Mouse (Mus musculus) MEL (cell line): ENCODE data around the gene Mymx. TPM values are rescaled to one million over a fixed set of nuclear protein-coding genes. Genes with fewer than 3 reads are reported as not detected.

ENCODE experiments used
- DNase-seq: peaks from one replicate; pipeline ENCODE4 v3.0.0; 2011; ENCODE audit warnings: low read depth, low spot score
- H3K27ac ChIP-seq: 2 replicates; pipeline ENCODE4 v1.5.1; 2012; ENCODE audit warnings: low read depth, mild to moderate bottlenecking, control low read depth, low read length, moderate library complexity; ENCODE audit not compliant: control insufficient read depth
- H3K27me3 ChIP-seq, 2 experiments: fragments of 150-350 bp in 1 of 2; sonication (generic) in 1 of 2; 2 replicates each; pipeline ENCODE4 v1.6.1; 2012; ENCODE audit warnings: low read length in 2 of 2, mild to moderate bottlenecking in 2 of 2, improper control_type of control experiment in 1 of 2, moderate library complexity in 1 of 2; ENCODE audit not compliant: insufficient read depth in 2 of 2, control insufficient read depth in 1 of 2
- H3K36me3 ChIP-seq, 2 experiments: 2 replicates each; pipeline ENCODE4 v1.6.1; 2012 to 2014; ENCODE audit warnings: low read length in 2 of 2, improper control_type of control experiment in 1 of 2, inconsistent platforms in 1 of 2, mild to moderate bottlenecking in 1 of 2; ENCODE audit not compliant: insufficient read depth in 2 of 2, control insufficient read depth in 1 of 2
- H3K4me1 ChIP-seq, 2 experiments: fragments of 150-350 bp in 1 of 2; sonication (generic) in 1 of 2; 2 replicates each; pipeline ENCODE4 v1.6.1; 2012; ENCODE audit warnings: low read length in 2 of 2, improper control_type of control experiment in 1 of 2, mild to moderate bottlenecking in 1 of 2; ENCODE audit not compliant: insufficient read depth in 2 of 2, control insufficient read depth in 1 of 2
- H3K4me3 ChIP-seq, 2 experiments: fragments of 150-350 bp in 1 of 2; sonication (generic) in 1 of 2; 2 replicates each; pipeline ENCODE4 v1.5.1; 2012; ENCODE audit warnings: low read depth in 2 of 2, low read length in 2 of 2, mild to moderate bottlenecking in 2 of 2, moderate library complexity in 2 of 2, control low read depth in 1 of 2, improper control_type of control experiment in 1 of 2; ENCODE audit not compliant: control insufficient read depth in 1 of 2, insufficient read depth in 1 of 2
- H3K79me2 ChIP-seq: 2 replicates; pipeline ENCODE4 v1.6.1; 2012; ENCODE audit warnings: mild to moderate bottlenecking, low read length, moderate library complexity; ENCODE audit not compliant: control insufficient read depth, poor library complexity, insufficient read depth
- H3K9ac ChIP-seq: 2 replicates; pipeline ENCODE4 v1.6.1; 2012; ENCODE audit warnings: low read depth, mild to moderate bottlenecking, control low read depth, low read length, moderate library complexity; ENCODE audit not compliant: control insufficient read depth, poor library complexity, severe bottlenecking
- H3K9me3 ChIP-seq: fragments of 150-350 bp; sonication (generic); replicated peaks from 2 replicates; pipeline ENCODE4 v1.6.1; 2012; ENCODE audit warnings: mild to moderate bottlenecking, low read length, improper control_type of control experiment, moderate library complexity; ENCODE audit not compliant: insufficient read depth
- BHLHE40 ChIP-seq: IDR thresholded peaks from 2 replicates; pipeline ENCODE4 v1.6.1; 2012; ENCODE audit warnings: low read depth, mild to moderate bottlenecking, inconsistent platforms, low read length, improper control_type of control experiment, borderline replicate concordance
- CHD2 ChIP-seq: IDR thresholded peaks from 2 replicates; pipeline ENCODE4 v1.6.1; 2011; ENCODE audit warnings: low read length, improper control_type of control experiment
- CTCF ChIP-seq, 3 experiments: IDR thresholded peaks in 2 of 3; conservative IDR thresholded peaks in 1 of 3; 2 replicates each; pipeline ENCODE4 v1.5.1; 2011 to 2012; ENCODE audit warnings: low read length in 3 of 3, low read depth in 2 of 3, mild to moderate bottlenecking in 2 of 3, improper control_type of control experiment in 1 of 3, inconsistent platforms in 1 of 3, mixed read lengths in 1 of 3, moderate library complexity in 1 of 3; ENCODE audit not compliant: control insufficient read depth in 1 of 3, insufficient read depth in 1 of 3, poor library complexity in 1 of 3, severe bottlenecking in 1 of 3
- E2F4 ChIP-seq: IDR thresholded peaks from 2 replicates; pipeline ENCODE4 v1.6.1; 2011; ENCODE audit warnings: low read depth, low read length, improper control_type of control experiment, borderline replicate concordance
- EP300 ChIP-seq, 2 experiments: IDR thresholded peaks; 2 replicates each; pipeline ENCODE4 v1.6.1; 2011; ENCODE audit warnings: improper control_type of control experiment in 2 of 2, low read length in 2 of 2, low read depth in 1 of 2, mild to moderate bottlenecking in 1 of 2
- ETS1 ChIP-seq: IDR thresholded peaks from 2 replicates; pipeline ENCODE4 v1.6.1; 2012; ENCODE audit warnings: low read depth, mild to moderate bottlenecking, inconsistent platforms, low read length, improper control_type of control experiment, moderate library complexity
- GABPA ChIP-seq: IDR thresholded peaks from 2 replicates; pipeline ENCODE4 v1.6.1; 2012; ENCODE audit warnings: low read depth, mild to moderate bottlenecking, inconsistent platforms, low read length, improper control_type of control experiment, moderate library complexity
- GATA1 ChIP-seq: IDR thresholded peaks from 2 replicates; pipeline ENCODE4 v1.6.1; 2011; ENCODE audit warnings: low read depth, low read length, improper control_type of control experiment
- JUND ChIP-seq: IDR thresholded peaks from 2 replicates; pipeline ENCODE4 v1.6.1; 2011; ENCODE audit warnings: low read depth, mild to moderate bottlenecking, improper control_type of control experiment, low read length
- KAT2A ChIP-seq: conservative IDR thresholded peaks from 2 replicates; pipeline ENCODE4 v1.6.1; 2012; ENCODE audit warnings: low read depth, low read length, improper control_type of control experiment, inconsistent platforms
- MAX ChIP-seq: IDR thresholded peaks from 2 replicates; pipeline ENCODE4 v1.6.1; 2011; ENCODE audit warnings: low read length, improper control_type of control experiment
- MEF2A ChIP-seq: IDR thresholded peaks from 2 replicates; pipeline ENCODE4 v1.6.1; 2014; ENCODE audit warnings: low read depth, mild to moderate bottlenecking, inconsistent platforms, low read length, improper control_type of control experiment; ENCODE audit not compliant: poor library complexity, insufficient replicate concordance, severe bottlenecking; ENCODE audit errors: extremely low read depth
- MXI1 ChIP-seq: IDR thresholded peaks from 2 replicates; pipeline ENCODE4 v1.6.1; 2011; ENCODE audit warnings: mild to moderate bottlenecking, low read depth, low read length, improper control_type of control experiment
- MYC ChIP-seq: IDR thresholded peaks from 2 replicates; pipeline ENCODE4 v1.6.1; 2011; ENCODE audit warnings: low read depth, mild to moderate bottlenecking, low read length, improper control_type of control experiment, moderate library complexity
- NRF1 ChIP-seq: IDR thresholded peaks from 2 replicates; pipeline ENCODE4 v1.6.1; 2014; ENCODE audit warnings: low read depth, mild to moderate bottlenecking, inconsistent platforms, low read length, improper control_type of control experiment, moderate library complexity; ENCODE audit not compliant: poor library complexity, insufficient read depth, severe bottlenecking
- POLR2AphosphoS5 ChIP-seq: IDR thresholded peaks from 2 replicates; pipeline ENCODE4 v1.6.1; 2012; ENCODE audit warnings: low read depth, borderline replicate concordance, mild to moderate bottlenecking, inconsistent platforms, low read length, moderate library complexity, mixed read lengths
- RAD21 ChIP-seq: IDR thresholded peaks from 2 replicates; pipeline ENCODE4 v1.6.1; 2011; ENCODE audit warnings: mild to moderate bottlenecking, low read depth, low read length, improper control_type of control experiment
- RCOR1 ChIP-seq: IDR thresholded peaks from 2 replicates; pipeline ENCODE4 v1.6.1; 2012; ENCODE audit warnings: low read depth, mild to moderate bottlenecking, inconsistent platforms, low read length, improper control_type of control experiment
- SIN3A ChIP-seq: IDR thresholded peaks from 2 replicates; pipeline ENCODE4 v1.6.1; 2012; ENCODE audit warnings: low read length, improper control_type of control experiment, inconsistent platforms
- TCF12 ChIP-seq: IDR thresholded peaks from 2 replicates; pipeline ENCODE4 v1.6.1; 2014; ENCODE audit warnings: low read depth, mild to moderate bottlenecking, inconsistent platforms, low read length, improper control_type of control experiment, moderate library complexity
- UBTF ChIP-seq: IDR thresholded peaks from 2 replicates; pipeline ENCODE4 v1.6.1; 2012; ENCODE audit warnings: low read depth, mild to moderate bottlenecking, inconsistent platforms, low read length, improper control_type of control experiment, moderate library complexity, borderline replicate concordance; ENCODE audit not compliant: insufficient read depth
- USF2 ChIP-seq, 2 experiments: IDR thresholded peaks; 2 replicates each; pipeline ENCODE4 v1.6.1; 2011 to 2012; ENCODE audit warnings: improper control_type of control experiment in 2 of 2, low read length in 2 of 2, borderline replicate concordance in 1 of 2, inconsistent platforms in 1 of 2, low read depth in 1 of 2, mild to moderate bottlenecking in 1 of 2; ENCODE audit not compliant: insufficient read depth in 1 of 2
- ZC3H11A ChIP-seq: IDR thresholded peaks from 2 replicates; pipeline ENCODE4 v1.6.1; 2012; ENCODE audit warnings: low read depth, mild to moderate bottlenecking, inconsistent platforms, low read length, improper control_type of control experiment
- ZKSCAN1 ChIP-seq: IDR thresholded peaks from 2 replicates; pipeline ENCODE4 v1.6.1; 2012; ENCODE audit warnings: low read depth, mild to moderate bottlenecking, inconsistent platforms, low read length, improper control_type of control experiment, moderate library complexity
- ZMIZ1 ChIP-seq: IDR thresholded peaks from 2 replicates; pipeline ENCODE4 v1.6.1; 2012; ENCODE audit warnings: low read depth, mild to moderate bottlenecking, inconsistent platforms, low read length, improper control_type of control experiment, moderate library complexity
- polyA plus RNA-seq, 2 experiments: library from polyadenylated mRNA; stranded (reverse) in 1 of 2; unstranded in 1 of 2; fragments of >175 nt in 1 of 2; fragments of >200 nt in 1 of 2; gene quantifications; 2 replicates each; pipeline versions ENCODE4 v1.2.1 to v1.2.4; 2012; ENCODE audit warnings: low replicate concordance in 2 of 2, low read depth in 1 of 2; ENCODE audit not compliant: insufficient read length in 2 of 2, insufficient read depth in 1 of 2, missing spikeins in 1 of 2
- total RNA-seq: library from RNA; depleted of rRNA; stranded (reverse); fragments of 300-350 nt; gene quantifications from 2 replicates; pipeline ENCODE4 v1.2.3, GENCODE M21; 2012

The Mymx gene
- total and polyA plus RNA-seq, 3 experiments, result not detected

GRCm38 (mm10) chr17:45616679-45617078, 14.8 kb upstream of the Mymx start:
- no peaks in the 10 kb centered on the region for H3K27me3 ChIP-seq
- H3K4me3 ChIP-seq, result no peak overlapping the region
- H3K9me3 ChIP-seq, result no peaks in the 10 kb centered on the region
- H3K27ac ChIP-seq, result no peak overlapping the region
- no peak for DNase-seq
- no peaks in the 10 kb centered on the region for H3K79me2 ChIP-seq
- peaks cover 0 to 16% of the 10 kb centered on the region in 2 experiments; a peak in 2 of 4 replicates for H3K36me3 ChIP-seq
- no peak for TF ChIP-seq CHD2
- no peak for TF ChIP-seq EP300 (IDR thresholded peaks at IDR 0.05; ENCODE audit: low read depth in 1 of 2, low read length in 2 of 2)
- TF ChIP-seq GABPA, result no peak
- no peak for TF ChIP-seq NRF1
- TF ChIP-seq MEF2A, result no peak
- no peak for TF ChIP-seq ETS1
- no peak for TF ChIP-seq RAD21
- TF ChIP-seq BHLHE40, result no peak
- no peak for TF ChIP-seq GATA1
- no peak for TF ChIP-seq ZKSCAN1
- TF ChIP-seq RCOR1, result no peak
- no peak for TF ChIP-seq ZMIZ1
- no peak for TF ChIP-seq KAT2A
- no peak for TF ChIP-seq SIN3A
- no peak for TF ChIP-seq E2F4
- TF ChIP-seq JUND, result no peak
- no peak for TF ChIP-seq UBTF
- TF ChIP-seq TCF12, result no peak
- no peak for TF ChIP-seq MAX
- no peak for TF ChIP-seq CTCF (IDR thresholded peaks at IDR 0.05 in 2 of 3, conservative IDR thresholded peaks at IDR 0.05 in 1 of 3; ENCODE audit: control insufficient read depth in 1 of 3, insufficient read depth in 1 of 3, low read depth in 2 of 3, low read length in 3 of 3, poor library complexity in 1 of 3, severe bottlenecking in 1 of 3)
- no peak overlapping the region for H3K9ac ChIP-seq
- peaks cover 9 to 19% of the 10 kb centered on the region in 2 experiments for H3K4me1 ChIP-seq

- Histone ChIP-seq H3K9me3 (no peaks in the 10 kb centered on the region), H3K4me3 (no peak overlapping the region), H3K27me3 (no peaks in the 10 kb centered on the region), H3K79me2 (no peaks in the 10 kb centered on the region), H3K27ac (no peak overlapping the region), H3K4me1 (peaks cover 10 to 18% of the 10 kb centered on the region in 2 experiments), H3K9ac (no peak overlapping the region), H3K36me3 (peaks cover 0 to 19% of the 10 kb centered on the region in 2 experiments; a peak in 2 of 4 replicates)
- no peak for TF ChIP-seq NRF1
- TF ChIP-seq ZC3H11A, result no peak
- TF ChIP-seq USF2 (IDR thresholded peaks at IDR 0.05; ENCODE audit: borderline replicate concordance in 1 of 2, insufficient read depth in 1 of 2, low read depth in 1 of 2, low read length in 2 of 2), result no peak
- TF ChIP-seq RCOR1, result no peak
- TF ChIP-seq TCF12, result no peak
- TF ChIP-seq GATA1, result no peak
- TF ChIP-seq MYC, result no peak
- TF ChIP-seq UBTF, result no peak
- TF ChIP-seq POLR2AphosphoS5, result no peak
- no peak for TF ChIP-seq KAT2A
- TF ChIP-seq ETS1, result no peak
- TF ChIP-seq BHLHE40, result no peak
- TF ChIP-seq GABPA, result no peak
- no peak for TF ChIP-seq MXI1
- DNase-seq, result no peak
Observed at GRCm38 (mm10) chr17:45616046-45616650, 14.2 kb upstream of the Mymx start.
